Mouse (Mus musculus) ES-Bruce4 (cell line): Measurements from ENCODE around the gene Gm12184. TPM values are rescaled to one million over a fixed set of nuclear protein-coding genes. Genes with fewer than 3 reads are reported as not detected.

Experiments
- H3K27ac ChIP-seq: 2 replicates; pipeline ENCODE4 v1.5.1; 2012; ENCODE audit warnings: low read length, inconsistent platforms; ENCODE audit not compliant: insufficient read depth
- H3K27me3 ChIP-seq: 2 replicates; pipeline ENCODE4 v1.6.1; 2012; ENCODE audit warnings: mild to moderate bottlenecking, low read length, inconsistent platforms; ENCODE audit not compliant: control insufficient read depth, poor library complexity, insufficient read depth, severe bottlenecking
- H3K36me3 ChIP-seq: 2 replicates; pipeline ENCODE4 v1.6.1; 2012; ENCODE audit warnings: inconsistent platforms, mild to moderate bottlenecking, low read length, moderate library complexity; ENCODE audit not compliant: control insufficient read depth, poor library complexity, insufficient read depth, severe bottlenecking
- H3K4me1 ChIP-seq: one replicate; pipeline ENCODE4 v1.8.1; 2011; ENCODE audit warnings: low read length; ENCODE audit not compliant: control insufficient read depth, insufficient read depth
- H3K4me3 ChIP-seq: 2 replicates; pipeline ENCODE4 v1.5.1; 2011; ENCODE audit warnings: low read depth, mild to moderate bottlenecking, low read length
- H3K9ac ChIP-seq: 2 replicates; pipeline ENCODE4 v1.6.1; 2012; ENCODE audit warnings: low read depth, mild to moderate bottlenecking, inconsistent platforms; ENCODE audit not compliant: poor library complexity, severe bottlenecking
- H3K9me3 ChIP-seq: replicated peaks from 2 replicates; pipeline ENCODE4 v1.6.1; 2012; ENCODE audit warnings: mild to moderate bottlenecking, low read length, inconsistent platforms; ENCODE audit not compliant: control insufficient read depth, poor library complexity, insufficient read depth, severe bottlenecking
- CTCF ChIP-seq: IDR thresholded peaks from one replicate; pipeline ENCODE4 v1.8.1; 2011; ENCODE audit warnings: low read depth, low read length
- EP300 ChIP-seq: IDR thresholded peaks from 2 replicates; pipeline ENCODE4 v1.6.1; 2011; ENCODE audit warnings: low read depth, low read length; ENCODE audit not compliant: insufficient read depth
- POLR2A ChIP-seq: IDR thresholded peaks from one replicate; pipeline ENCODE4 v1.8.1; 2011; ENCODE audit warnings: low read length; ENCODE audit not compliant: insufficient read depth
- polyA plus RNA-seq: library from polyadenylated mRNA; stranded (reverse); fragments of >200 nt; gene quantifications from 2 replicates; pipeline ENCODE4 v1.2.4, GENCODE M21; 2011; ENCODE audit warnings: low read depth; ENCODE audit not compliant: missing spikeins, insufficient read depth, insufficient read length

The Gm12184 gene
- polyA plus RNA-seq, 1 experiment: 88.5 TPM

GRCm38 (mm10) chr11:48789973-48790823 is 36.3 kb downstream of the Gm12184 start:
- Histone ChIP-seq H3K4me3 (peak overlapping the region; percentile 47), H3K27ac (no peak overlapping the region), H3K4me1 (no peaks in the 10 kb centered on the region), H3K36me3 (no peaks in the 10 kb centered on the region), H3K9ac (0 out of 2 replicates have a peak overlapping the region, but pooled peaks have one; percentile 46), H3K27me3 (no peaks in the 10 kb centered on the region), H3K9me3 (no peaks in the 10 kb centered on the region)
- TF ChIP-seq EP300 (no peak), CTCF (peak; percentile 76)

GRCm38 (mm10) chr11:48789215-48789614 is 37.2 kb downstream of the Gm12184 start:
- no peaks in the 10 kb centered on the region for H3K9me3 ChIP-seq
- no peaks in the 10 kb centered on the region for H3K36me3 ChIP-seq
- no peaks in the 10 kb centered on the region for H3K27me3 ChIP-seq
- no peaks in the 10 kb centered on the region for H3K4me1 ChIP-seq
- H3K9ac ChIP-seq: no peak overlapping the region
- no peak overlapping the region for H3K27ac ChIP-seq
- no peak for TF ChIP-seq POLR2A
- TF ChIP-seq CTCF: no peak
- no peak for TF ChIP-seq EP300
- H3K4me3 ChIP-seq: no peak overlapping the region

GRCm38 (mm10) chr11:48788311-48789089 is 38.0 kb downstream of the Gm12184 start:
- peak overlapping the region; percentile 49 for H3K9ac ChIP-seq
- no peaks in the 10 kb centered on the region for H3K4me1 ChIP-seq
- 0 out of 2 replicates have a peak overlapping the region, but pooled peaks have one; percentile 54 for H3K27ac ChIP-seq
- TF ChIP-seq EP300 (no peak), CTCF (peak; percentile 35), POLR2A (no peak)
- no peaks in the 10 kb centered on the region for H3K27me3 ChIP-seq
- H3K36me3 ChIP-seq: no peaks in the 10 kb centered on the region
- peak overlapping the region; percentile 73 for H3K4me3 ChIP-seq
- no peaks in the 10 kb centered on the region for H3K9me3 ChIP-seq

- Histone ChIP-seq H3K36me3 (no peaks in the 10 kb centered on the region), H3K4me1 (no peaks in the 10 kb centered on the region), H3K4me3 (peak overlapping the region; percentile 61), H3K9ac (peak overlapping the region; percentile 49; the same call in 1 of the 2 replicates), H3K27ac (peak overlapping the region; percentile 19; the same call in 1 of the 2 replicates), H3K9me3 (no peaks in the 10 kb centered on the region), H3K27me3 (no peaks in the 10 kb centered on the region)
- TF ChIP-seq EP300 (no peak), POLR2A (no peak), CTCF (no peak)
Measured at GRCm38 (mm10) chr11:48787455-48788211, 38.8 kb downstream of the Gm12184 start.

DNA sequence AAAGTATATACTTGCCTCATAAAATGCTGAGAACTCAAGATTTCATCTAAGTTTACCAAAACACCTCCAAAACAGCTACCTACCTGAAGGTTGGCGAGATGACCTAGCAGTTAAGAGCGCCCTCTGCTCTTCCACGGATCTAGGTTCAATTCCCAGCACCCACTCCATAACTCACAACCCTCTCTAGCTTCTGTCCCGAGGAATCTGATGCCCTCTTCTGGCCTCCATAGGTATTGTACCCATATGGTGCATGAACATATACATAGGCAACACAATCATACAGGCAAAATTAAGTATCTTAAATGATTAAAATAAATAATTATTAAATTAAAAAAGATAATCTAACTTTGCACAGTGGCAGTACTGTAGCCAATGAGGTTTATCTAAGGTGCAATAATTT is 44.2 kb downstream of the Gm12184 start:
- Histone ChIP-seq H3K36me3 (no peaks in the 10 kb centered on the region), H3K4me3 (no peak overlapping the region), H3K9me3 (no peaks in the 10 kb centered on the region), H3K27me3 (no peaks in the 10 kb centered on the region), H3K4me1 (no peaks in the 10 kb centered on the region), H3K27ac (no peak overlapping the region), H3K9ac (no peak overlapping the region)
- TF ChIP-seq EP300 (no peak), POLR2A (no peak), CTCF (no peak)
